In the genomic region with DNA sequence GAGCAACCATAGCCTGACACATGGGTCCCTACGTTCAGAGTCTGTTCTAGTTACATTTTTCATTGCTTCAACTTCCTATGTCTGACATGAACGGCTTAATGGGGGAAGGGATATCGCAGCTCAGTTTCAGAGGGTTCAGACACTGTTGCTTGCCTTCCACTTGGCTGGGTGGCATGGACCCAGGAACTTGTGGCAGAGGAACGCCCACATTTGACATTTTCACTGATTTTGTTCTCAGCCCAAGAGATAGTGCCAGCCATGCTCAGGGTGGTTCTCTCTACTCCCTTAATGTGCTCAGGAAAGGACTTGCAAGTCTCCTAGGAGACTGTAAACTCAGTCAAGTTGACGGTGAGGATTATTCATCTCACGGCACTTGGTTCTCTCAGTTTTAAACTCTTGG, we compare ENCODE assay signal across 19 mouse cellular contexts.
DNase-seq lines count a peak whose midpoint lies in the region; ATAC-seq lines count a peak whose summit lies in the region.
"Had no signal": no experiment of that assay in that cellular context is flagged by ENCODE, and none has a peak within 500 bp of the region (broad histone marks: within the 10 kb centered on the region; RNA-seq: fewer than 3 reads in every experiment).

No protein-coding gene starts in this region.

- WGBS in midbrain, embryonic 11.5 days = 90% methylated on average over 6 of the region's 6 CpGs
- 90% methylated on average over 6 of the region's 6 CpGs for WGBS in midbrain, embryonic 13.5 days

- no peaks in the 10 kb centered on the region for H3K27me3 ChIP-seq in midbrain, embryonic 11.5 days (ENCODE audit: control insufficient read depth, insufficient read depth, low read length)
- H3K27me3 ChIP-seq in midbrain, embryonic 13.5 days = no peaks in the 10 kb centered on the region
- H3K27me3 ChIP-seq: CH12.LX, Patski had no signal

- H3K9me3 ChIP-seq in midbrain, embryonic 11.5 days (ENCODE audit: control insufficient read depth, low read length) = no peaks in the 10 kb centered on the region
- H3K9me3 ChIP-seq in midbrain, embryonic 13.5 days = no peaks in the 10 kb centered on the region

- no peak overlapping the region for H3K9ac ChIP-seq in midbrain, embryonic 11.5 days (ENCODE audit: low read length)
- no peak overlapping the region for H3K9ac ChIP-seq in midbrain, embryonic 13.5 days (replicated peaks)

- H3K4me3 ChIP-seq in midbrain, embryonic 11.5 days (ENCODE audit: low read depth, low read length) = no peak overlapping the region
- H3K4me3 ChIP-seq in midbrain, embryonic 13.5 days (replicated peaks) = no peak overlapping the region

- peak; percentile 39 for DNase-seq in heart, adult 11 months
- no peak for DNase-seq in heart, adult 8-10 months (ENCODE audit: low spot score)
- peak; percentile 67 for DNase-seq in midbrain, embryonic 11.5 days (ENCODE audit: low spot score, missing footprints)
- DNase-seq: adrenal gland, adult 2 months; adrenal gland, adult 8-10 months; adrenal gland, postnatal 10 days; adrenal gland, postnatal 14 days; adrenal gland, postnatal 25 days; adrenal gland, postnatal 36 days; B cell, adult 2 months; cerebellum, adult 11 months; cerebellum, adult 11-12 months; cerebellum, adult 18-20 months had no signal

- H3K4me1 ChIP-seq in midbrain, embryonic 11.5 days (ENCODE audit: control insufficient read depth, insufficient read depth, low read length) = 0 out of 2 replicates have a peak, but pooled peaks cover 7% of the 10 kb centered on the region
- H3K4me1 ChIP-seq in midbrain, embryonic 13.5 days (replicated peaks) = peaks cover 29% of the 10 kb centered on the region

- H3K4me2 ChIP-seq in midbrain, embryonic 11.5 days = no peak overlapping the region
- H3K4me2 ChIP-seq in midbrain, embryonic 13.5 days (replicated peaks) = no peak overlapping the region

- no peak for ATAC-seq in midbrain, embryonic 11.5 days (ENCODE audit: low FRiP score)
- ATAC-seq in midbrain, embryonic 13.5 days = no peak
- ATAC-seq: activated CD4-positive, CD25-positive, alpha-beta regulatory T cell, adult 4 months; CD4-positive, CD25-positive, alpha-beta regulatory T cell, adult 4 months; Patski had no signal

- no peaks in the 10 kb centered on the region for H3K36me3 ChIP-seq in midbrain, embryonic 11.5 days (ENCODE audit: control insufficient read depth, insufficient read depth, low read length)
- H3K36me3 ChIP-seq in midbrain, embryonic 13.5 days = no peaks in the 10 kb centered on the region
- H3K36me3 ChIP-seq: G1E had no signal

- H3K27ac ChIP-seq in midbrain, embryonic 11.5 days (ENCODE audit: low read depth, low read length) = no peak overlapping the region
- no peak overlapping the region for H3K27ac ChIP-seq in midbrain, embryonic 13.5 days
